Mouse (Mus musculus): ENCODE results near the gene Sirt5.

Sirt5 gene

DNA sequence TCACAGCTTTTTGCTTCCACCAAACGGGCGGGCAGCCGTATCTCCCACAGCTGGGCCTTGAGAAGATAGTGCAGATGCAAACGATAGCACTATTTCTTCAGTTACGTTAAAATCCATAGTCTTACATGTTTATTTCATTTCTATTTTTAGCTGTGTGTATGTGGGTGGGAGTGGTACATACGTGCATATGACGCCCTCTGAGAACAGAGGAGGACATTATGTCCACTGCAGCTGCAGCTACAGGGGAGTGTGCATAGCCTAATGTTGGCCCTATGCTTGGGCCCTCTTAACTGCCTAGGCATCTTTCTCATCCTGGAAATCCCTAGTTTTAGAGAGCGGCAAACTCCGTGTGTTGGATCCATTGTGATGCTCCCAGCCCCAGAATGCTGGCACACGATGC lies 8.9 kb downstream of the Sirt5 start:
- DNase-seq (ENCODE audit: low spot score in 2 of 2), result no peak

DNA sequence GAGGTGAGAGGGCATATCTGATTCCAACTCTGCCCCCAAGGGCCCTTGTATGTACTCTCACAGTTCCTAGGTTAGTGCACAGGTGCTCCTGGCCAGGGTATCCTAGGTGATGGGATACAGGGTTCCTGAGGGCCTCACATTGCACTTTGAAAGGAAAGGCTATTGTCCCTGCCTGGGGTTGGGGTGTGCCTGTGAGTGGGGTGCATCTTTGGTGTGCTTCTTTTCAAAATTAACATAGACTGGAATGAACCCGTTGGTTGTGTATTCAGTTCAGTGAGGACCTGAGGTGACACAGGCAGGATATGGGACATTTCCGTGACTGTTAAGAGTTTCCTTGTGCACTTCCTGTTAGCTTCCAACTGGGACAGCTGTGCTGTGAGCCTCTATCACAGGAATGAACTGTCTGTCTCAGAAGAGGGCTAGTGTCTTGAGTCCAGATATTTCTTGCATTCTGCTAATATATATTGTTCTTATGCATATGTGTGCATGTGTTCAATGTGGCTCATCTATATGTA lies 9.7 kb downstream of the Sirt5 start:
- DNase-seq (ENCODE audit: low spot score in 2 of 2), result no peak

DNA sequence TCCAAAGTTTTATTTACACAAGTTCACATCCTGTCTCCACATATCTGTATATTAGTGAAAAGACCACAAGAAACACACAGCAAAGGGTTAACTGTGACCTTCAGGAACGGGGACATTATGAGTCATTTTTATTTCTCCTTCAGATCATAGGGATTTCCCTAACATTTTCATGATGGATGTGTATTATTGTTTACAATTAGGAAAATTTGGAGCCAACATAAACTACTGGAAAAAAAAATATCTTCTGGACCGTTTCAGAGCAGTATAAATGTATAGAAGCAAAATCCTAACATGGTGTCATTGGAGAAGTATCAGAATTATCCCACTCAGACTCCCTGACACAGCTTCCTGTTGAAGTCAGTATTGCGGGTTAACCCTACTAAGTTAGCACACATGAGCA lies 14.7 kb downstream of the Sirt5 start:
- no peak for DNase-seq (ENCODE audit: low spot score in 2 of 2)

DNA sequence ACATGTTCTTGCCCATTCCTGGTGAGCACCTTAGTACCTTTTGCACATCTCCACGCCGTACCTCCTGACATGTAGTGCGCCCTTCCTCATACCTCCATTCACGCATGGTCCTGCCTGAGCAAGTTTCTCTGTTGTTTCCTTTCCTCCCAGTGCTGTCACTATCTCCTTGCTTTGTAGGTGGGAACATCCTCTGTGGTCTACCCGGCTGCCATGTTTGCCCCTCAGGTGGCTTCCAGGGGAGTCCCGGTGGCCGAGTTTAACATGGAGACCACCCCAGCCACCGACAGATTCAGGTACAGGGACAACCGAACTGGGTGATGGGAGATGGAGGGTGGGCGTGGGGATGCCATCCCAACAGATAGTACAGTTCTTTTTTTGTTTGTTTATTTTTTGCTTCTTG lies 20.0 kb downstream of the Sirt5 start:
- no peak for DNase-seq (ENCODE audit: low spot score in 2 of 2)

- no peak for DNase-seq (ENCODE audit: low spot score in 2 of 2)
Measured at GRCm38 (mm10) chr13:43397700-43398296, 32.5 kb downstream of the Sirt5 start.

DNA sequence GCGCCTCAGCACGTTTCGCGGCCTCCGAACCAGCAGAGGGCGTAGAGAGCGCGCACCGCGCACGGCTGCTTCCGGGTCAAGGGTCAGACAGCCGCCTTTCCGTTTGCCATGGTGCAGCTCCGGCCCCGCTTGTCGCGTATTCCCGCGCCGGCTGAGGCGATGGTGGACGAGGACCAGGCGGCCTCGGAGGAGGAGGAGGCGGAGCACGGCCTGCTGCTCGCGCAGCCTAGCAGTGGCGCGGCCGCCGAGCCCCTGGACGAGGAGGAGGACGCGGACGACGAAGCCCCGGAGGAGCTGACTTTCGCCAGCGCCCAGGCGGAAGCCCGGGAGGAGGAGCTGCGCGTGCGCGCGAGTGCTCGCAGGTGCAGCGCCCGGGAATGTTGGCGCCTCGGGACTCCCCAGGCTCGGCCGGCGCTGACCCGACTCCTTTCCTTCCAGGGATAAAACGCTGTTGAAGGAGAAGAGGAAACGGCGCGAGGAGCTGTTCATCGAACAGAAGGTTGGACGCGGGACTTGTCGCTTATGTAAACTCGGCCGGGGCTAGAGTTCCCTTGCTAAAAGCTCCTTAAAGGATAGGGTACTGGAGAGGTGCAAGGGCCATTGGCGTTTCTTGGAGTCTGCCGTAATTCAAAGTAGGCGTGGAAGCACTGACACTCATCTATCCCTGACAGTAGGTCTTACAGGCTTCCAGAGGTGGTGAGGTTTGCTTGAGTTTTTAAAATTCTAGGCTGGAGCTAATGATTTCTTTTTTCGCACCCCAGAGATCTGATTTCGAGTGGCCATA lies 33.2 kb downstream of the Sirt5 start, which contains the start of gene Nol7:
Gene Nol7, plus strand, starts transcription at position 94 of the 784 bp plus-strand sequence.
- peak; percentile 97 to 98 for DNase-seq (ENCODE audit: low spot score in 2 of 2)

DNA sequence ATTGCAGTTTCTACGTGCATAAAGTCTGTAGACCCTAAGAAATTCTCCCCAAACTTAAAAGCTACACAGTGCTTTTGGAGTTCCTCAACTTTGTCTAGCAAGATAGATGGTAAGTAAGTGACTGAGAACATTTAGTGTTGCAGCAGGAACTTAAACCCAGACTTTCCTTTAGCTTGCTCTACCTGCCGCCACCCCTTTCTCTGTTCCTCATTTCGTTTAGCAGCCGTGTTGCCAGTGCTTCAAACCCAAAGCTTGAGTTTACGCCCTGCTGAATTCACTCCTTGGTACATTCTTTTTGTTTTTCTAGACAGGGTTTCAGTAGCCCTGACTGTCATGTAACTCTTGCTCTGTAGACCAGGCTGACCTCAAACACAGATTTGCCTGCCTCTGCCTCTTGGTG lies 34.3 kb downstream of the Sirt5 start:
- DNase-seq (ENCODE audit: low spot score in 2 of 2), result no peak

- peak in 1 of 2 experiments; percentile 15 for DNase-seq (ENCODE audit: low spot score in 2 of 2)
Measured at GRCm38 (mm10) chr13:43412311-43412710, 47.0 kb downstream of the Sirt5 start.

GRCm38 (mm10) chr13:43413611-43414010 lies 48.3 kb downstream of the Sirt5 start:
- no peak for DNase-seq (ENCODE audit: low spot score in 2 of 2)

- DNase-seq (ENCODE audit: low spot score in 2 of 2), result no peak
Measured at GRCm38 (mm10) chr13:43415249-43415648, 50.0 kb downstream of the Sirt5 start.

DNA sequence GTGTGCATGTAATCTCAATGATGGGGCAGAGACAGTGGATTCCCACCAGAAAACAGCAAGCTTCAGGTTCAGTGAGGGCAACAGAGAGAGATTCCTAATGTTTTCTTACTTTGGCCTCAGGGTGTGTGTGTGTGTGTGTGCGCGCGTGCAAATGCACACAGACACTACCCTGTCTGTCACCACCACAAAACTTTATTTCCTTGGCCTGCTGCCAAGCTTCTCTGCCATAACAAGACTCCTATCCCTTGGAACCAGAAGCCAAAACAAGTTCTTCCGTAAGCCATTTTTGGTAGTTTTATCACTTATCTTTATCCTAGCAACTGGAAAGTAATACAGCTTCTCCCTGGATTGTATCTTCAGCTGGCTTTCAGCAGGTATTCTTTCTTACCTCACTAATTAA lies 63.1 kb downstream of the Sirt5 start:
- no peak for DNase-seq (ENCODE audit: low spot score in 2 of 2)

DNA sequence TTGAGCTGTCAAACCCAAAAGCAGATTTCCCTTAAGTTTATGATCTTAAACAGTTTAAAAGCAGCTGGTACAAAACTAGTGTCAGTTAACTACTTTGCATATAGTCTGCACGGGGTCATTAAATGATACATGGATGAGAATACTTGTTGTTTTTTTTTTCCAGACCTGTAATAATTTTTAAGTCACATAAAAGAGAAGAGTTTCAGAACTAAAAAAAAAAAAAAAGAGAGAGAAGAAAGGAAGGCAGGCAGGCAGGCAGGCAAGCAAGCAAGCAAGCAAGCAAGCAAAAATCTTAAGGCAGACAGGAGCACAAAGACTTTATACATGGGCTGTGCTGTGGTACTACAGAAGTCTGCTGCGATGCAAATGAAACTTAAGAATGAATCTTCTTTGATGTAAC lies 68.1 kb downstream of the Sirt5 start:
- no peak for DNase-seq (ENCODE audit: low spot score in 2 of 2)

GRCm38 (mm10) chr13:43440376-43440775 lies 75.1 kb downstream of the Sirt5 start:
- DNase-seq (ENCODE audit: low spot score in 2 of 2), result no peak

GRCm38 (mm10) chr13:43442551-43442950 lies 77.3 kb downstream of the Sirt5 start:
- no peak for DNase-seq (ENCODE audit: low spot score in 2 of 2)

DNA sequence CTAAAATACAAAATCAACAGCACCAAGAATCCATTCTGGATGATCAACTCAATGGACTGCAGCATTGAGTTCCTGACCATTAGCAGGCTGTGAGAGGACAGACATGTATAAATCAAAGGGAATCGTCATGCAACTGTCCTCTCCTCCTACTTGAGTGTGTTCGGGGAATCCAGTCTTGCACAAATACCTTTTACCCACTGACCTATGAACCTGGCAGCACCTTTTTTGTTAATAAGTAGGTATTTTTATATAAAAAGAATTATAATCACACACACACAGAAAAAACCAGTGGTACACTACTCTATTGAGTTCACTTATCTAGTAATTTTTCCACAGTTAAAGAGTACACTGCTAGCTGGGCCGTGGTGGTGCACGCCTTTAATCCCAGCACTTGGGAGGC lies 78.4 kb downstream of the Sirt5 start:
- no peak for DNase-seq (ENCODE audit: low spot score in 2 of 2)

GRCm38 (mm10) chr13:43444717-43445116 lies 79.4 kb downstream of the Sirt5 start:
- no peak for DNase-seq (ENCODE audit: low spot score in 2 of 2)
